Mouse (Mus musculus) adrenal gland (tissue): ENCODE data around the gene Olfr678.
"Not testable (repeated sequence)": the region's sequence is repeated elsewhere in the genome, so short reads cannot be mapped to it uniquely, and the experiment has no call there.

Experiments used
- intact Hi-C: fragments of 180-260 bp; cut with DNase I; formaldehyde crosslinking; loops from one replicate; pipeline ENCODE4 v1.15.1; 2025
- long read RNA-seq, 2 experiments: library from polyadenylated mRNA; unstranded; transcript quantifications; one replicate each; pipeline ENCODE4 v2.0.0; 2020; ENCODE audit warnings: borderline replicate concordance in 1 of 2; ENCODE audit not compliant: insufficient replicate concordance in 1 of 2

The Olfr678 gene
- long read RNA-seq, experiment 1 = 0 reads
- long read RNA-seq, experiment 2 = 0 reads

DNA sequence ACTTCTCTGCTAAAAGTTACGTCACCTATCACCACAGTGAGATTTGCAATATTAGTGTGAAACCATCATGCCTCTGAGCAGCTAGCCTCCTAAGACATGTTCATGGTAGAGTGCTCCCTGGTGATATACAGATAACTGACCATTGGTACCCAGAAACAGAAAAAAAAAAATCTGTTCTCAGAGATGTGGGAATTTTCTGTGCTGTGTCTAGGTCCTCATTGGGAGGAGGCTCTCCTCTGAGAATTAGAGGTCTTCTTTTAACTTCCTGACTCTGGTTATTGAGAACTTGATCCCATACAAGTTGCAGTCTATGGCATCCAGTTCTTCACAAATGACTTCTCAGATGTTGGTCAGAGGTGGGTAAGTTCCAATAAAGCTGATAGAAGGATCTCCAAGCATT is at the start of gene Olfr678:
Olfr678 (plus strand) TSS at position 301 of the 400 bp plus-strand sequence.
- intact Hi-C loops = no loop called here

DNA sequence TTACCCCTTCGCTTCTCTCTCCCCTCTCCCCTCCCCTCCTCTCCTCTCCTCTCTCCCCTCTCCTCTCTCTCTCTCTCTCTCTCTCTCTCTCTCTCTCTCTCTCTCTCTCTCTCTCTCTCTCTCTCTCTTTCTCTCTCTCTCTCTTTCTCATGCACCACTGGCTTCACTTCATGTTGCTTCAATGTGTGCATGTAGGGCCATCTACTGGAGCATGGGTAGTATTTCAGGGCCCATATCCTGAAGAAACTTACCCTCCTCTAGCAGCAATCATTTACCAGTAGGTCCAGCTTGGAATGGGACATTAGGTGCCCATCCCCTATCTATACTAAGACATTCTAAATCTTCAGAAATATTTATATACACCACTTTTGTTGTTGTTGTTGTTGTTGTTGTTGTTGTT is 41.7 kb upstream of the Olfr678 start:
- intact Hi-C loops = no loop called here

DNA sequence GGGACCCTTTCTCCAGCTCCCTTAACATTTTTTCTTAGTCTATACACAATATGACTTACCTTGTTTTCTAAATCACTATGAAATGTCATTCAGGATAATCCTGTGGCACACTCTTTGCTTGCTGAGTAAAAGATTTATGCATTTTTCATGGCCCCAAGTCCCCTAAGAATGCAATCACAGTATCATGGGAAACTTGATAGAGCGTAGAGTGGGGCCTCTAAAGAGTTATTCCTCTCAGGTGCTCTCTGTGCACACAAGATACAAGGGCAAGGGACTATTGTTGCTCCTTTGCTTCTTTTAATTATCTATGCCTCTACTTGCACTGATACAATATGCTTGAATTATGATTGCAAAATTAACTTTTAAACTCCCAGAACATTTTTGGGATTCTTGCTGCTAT is 35.9 kb upstream of the Olfr678 start, which contains the start of gene Olfr675:
Olfr675 (minus strand) TSS at position 101 of the 400 bp plus-strand sequence.
- intact Hi-C loops = no loop called here

DNA sequence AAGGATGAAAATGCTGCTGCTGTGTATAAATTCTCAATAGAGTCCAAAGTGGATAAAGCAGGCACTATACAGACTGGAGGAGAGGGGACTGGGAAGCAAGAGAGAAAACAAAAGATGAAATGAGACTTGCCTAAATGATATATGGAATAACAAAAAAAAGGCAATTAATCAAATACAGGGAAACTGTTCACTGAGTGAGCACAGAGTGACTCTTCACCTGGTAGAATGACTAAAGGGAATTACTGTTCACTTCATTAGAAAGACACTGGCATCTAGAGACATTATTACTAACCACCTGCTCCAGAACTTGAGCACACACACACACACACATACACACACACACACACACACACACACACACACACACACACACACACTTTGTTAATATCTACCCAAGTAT is 31.9 kb upstream of the Olfr678 start, which contains the start of gene Olfr676:
Olfr676 (plus strand) TSS at position 301 of the 400 bp plus-strand sequence.
- intact Hi-C loops = no loop called here

DNA sequence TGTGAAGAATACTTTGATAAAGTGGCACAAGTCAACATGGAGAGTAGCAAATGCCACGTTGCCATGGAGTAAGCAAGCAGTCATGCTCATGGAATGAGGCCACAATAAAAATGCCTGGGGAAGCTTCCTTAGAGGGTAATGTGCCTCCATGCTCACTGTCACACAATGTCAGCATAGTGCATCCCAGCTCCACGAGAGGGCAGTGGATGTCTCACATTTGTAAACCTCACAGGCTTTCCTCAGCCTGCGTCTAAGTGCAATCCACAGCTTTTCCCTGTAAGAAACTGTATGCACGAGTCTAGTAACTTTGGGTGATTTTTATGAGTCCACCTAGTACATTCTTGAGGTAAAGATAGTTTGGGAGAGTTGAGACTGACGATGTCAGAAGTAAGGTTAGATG is 30.4 kb upstream of the Olfr678 start:
- intact Hi-C loops = not testable (repeated sequence)

DNA sequence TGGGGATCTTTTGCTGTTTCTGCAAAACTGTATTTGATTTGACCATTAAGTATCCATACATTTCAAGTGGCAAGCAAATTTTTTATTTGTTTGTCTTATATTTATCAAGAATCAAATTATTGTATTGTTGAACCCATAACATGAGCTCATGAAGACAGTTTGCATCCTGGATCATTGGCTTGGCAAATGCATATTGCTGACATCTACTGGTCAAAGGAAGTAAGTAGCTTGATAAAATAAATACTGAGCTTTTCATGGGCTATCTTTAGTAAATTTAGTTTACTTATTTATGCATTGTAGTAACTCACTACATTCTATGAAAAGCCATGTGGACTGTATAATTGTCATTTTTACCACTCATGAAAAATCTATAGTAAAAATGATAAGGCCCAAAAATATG is 5.3 kb upstream of the Olfr678 start:
- intact Hi-C loops = no loop called here

DNA sequence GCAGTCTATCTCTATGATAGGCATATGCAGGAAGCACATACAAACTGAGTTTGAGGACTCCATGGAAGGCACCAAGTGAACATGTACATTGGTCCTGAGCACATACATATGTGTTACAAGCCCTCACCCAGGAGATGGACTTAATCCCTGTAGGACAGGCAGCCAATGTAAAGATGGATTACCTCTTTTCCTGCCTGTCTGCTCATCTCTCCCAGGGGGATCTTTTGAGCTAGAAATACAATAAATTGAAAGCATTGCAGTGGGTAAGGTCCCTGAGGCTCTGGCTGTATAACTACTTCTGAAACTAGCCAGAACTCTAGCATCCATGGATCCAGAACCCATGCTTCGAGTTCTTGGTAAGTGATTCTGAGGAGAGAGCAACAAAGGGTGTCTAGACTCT is 16.6 kb downstream of the Olfr678 start, which contains the start of gene Olfr679:
Olfr679 (plus strand) TSS at position 301 of the 400 bp plus-strand sequence.
- intact Hi-C loops = no loop called here

DNA sequence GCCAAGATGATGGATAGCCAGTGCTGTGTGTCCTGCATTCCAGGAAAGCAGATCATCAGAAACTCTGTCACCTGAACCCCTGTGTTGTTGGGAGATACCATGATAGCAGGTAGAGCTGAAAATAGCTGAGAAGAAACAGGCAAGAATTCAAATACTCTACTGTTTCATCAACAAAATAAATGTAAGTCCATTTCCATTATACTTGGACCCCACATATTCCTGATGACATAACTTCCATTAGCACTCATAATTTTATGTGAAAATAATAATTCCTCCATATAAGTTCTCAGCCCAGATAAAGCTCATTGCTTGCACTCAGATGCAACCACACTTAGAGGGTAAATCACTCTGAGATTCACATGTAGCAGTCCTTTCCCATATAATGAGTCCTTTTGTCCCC is 28.4 kb downstream of the Olfr678 start, which contains the start of gene Olfr680-ps1:
Olfr680-ps1 (minus strand) TSS at position 101 of the 400 bp plus-strand sequence.
- intact Hi-C loops = not testable (repeated sequence)

DNA sequence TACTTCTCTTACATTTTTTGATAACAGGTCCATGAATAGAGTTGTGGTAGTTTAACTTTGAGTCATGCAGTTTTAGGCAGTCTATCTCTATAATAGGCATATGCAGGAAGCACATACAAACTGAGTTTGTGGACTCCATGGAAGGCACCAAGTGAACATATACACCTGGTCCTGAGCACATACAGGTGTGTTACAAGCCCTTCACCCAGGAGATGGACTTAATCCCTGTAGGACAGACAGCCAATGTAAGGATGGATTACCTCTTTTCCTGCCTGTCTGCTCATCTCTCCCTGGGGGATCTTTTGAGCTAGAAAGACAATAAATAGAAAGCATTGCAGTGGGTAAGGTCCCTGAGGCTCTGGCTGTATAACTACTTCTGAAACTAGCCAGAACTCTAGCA is 52.3 kb downstream of the Olfr678 start, which contains the start of gene Olfr681:
Olfr681 (plus strand) TSS at position 301 of the 400 bp plus-strand sequence.
- intact Hi-C loops = no loop called here
